Mouse (Mus musculus): ENCODE measurements around the gene Hnrnpu.

DNA sequence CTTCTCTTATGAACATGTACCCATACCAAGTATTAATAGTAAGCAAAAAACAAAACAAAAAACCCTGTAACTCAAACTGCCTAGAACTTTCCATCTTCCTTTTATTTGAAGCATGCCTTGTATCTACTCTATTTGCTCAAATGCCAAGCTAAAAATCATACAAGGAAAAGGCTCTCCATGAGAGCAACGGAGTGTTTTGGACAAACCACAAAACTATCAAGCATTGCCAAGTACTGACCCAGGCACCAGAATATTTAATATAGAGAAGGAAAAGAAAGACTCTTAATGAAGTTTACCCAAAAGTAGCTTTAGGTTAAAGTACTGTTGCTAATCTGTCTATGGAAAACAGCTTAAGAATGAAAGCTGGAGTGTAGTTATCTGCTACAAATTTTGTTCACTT, 11.2 kb downstream of the Hnrnpu start:
- TF ChIP-seq CHD2 (IDR thresholded peaks at IDR 0.05; ENCODE audit: low read depth, low read length) (no peak), ZNF384 (IDR thresholded peaks at IDR 0.05; ENCODE audit: low read depth, low read length) (no peak), MAFK (IDR thresholded peaks at IDR 0.05; ENCODE audit: insufficient read depth, low read depth, low read length) (no peak), HCFC1 (IDR thresholded peaks at IDR 0.05; ENCODE audit: borderline replicate concordance, insufficient read depth, low read length) (no peak)
